Mouse (Mus musculus): ENCODE measurements around the gene Vac14.
"Not testable (repeated sequence)": the region's sequence is repeated elsewhere in the genome, so short reads cannot be mapped to it uniquely, and the experiment has no call there.

Gene Vac14

DNA sequence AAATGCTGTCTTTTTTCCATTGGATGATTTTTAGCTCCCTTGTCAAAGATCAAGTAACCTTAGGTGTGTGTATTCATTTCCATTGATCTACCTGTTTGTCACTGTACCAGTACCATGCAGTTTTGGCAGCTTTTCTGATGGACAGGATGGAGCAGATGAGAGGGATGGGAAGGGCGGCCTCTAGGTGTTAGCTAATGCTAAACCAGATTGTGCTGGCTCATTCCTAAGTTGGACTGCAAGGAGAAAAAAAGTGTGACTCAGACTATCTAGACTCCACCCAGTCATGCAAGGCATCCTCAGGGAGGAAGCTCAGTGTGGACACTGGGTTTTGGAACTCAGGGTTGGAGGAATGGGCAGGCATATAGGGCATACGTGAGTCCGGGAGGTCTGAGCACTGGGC, 30.2 kb downstream of the Vac14 start:
- no peak for DNase-seq (ENCODE audit: low spot score in 2 of 2)

DNA sequence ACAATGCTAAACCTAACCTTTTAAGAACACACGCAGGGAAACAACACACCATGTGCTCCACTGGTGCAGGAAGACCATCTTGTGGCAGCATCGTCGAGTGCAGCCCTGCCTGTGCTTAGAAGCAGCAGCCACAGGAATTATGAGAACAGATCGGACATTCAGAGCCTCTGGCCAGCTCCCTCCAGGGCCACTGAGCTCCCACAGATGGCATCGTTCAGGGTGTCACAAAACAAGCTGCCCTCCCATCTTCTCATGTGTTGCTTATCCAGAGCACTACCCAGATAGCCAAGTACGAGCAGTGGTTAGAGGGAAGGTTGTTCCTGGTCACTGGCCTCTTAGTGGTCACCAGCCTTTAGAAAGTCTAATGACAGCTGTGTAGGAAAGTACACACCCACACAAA, 30.9 kb downstream of the Vac14 start:
- no peak for DNase-seq (ENCODE audit: low spot score in 2 of 2)

DNA sequence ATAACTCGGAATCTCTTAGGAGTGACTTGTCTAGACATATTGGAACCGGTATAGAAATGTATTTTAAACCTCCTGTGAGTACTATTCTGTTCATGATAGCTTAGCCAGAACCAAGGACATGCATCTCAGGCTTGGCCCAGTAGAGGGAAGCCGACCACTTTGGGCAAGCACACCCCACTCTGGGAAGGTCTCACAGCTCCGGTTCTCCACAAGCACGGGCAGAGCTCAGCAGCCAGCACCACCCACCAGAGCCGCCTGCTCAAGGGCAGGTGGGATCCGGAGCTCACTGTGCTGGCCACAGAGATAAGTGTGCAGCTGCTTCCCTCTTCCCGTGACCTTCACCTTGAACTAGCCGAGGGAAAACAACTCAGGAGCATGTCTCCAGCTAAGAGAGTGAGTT, 32.5 kb downstream of the Vac14 start:
- DNase-seq (ENCODE audit: low spot score in 2 of 2): no peak

DNA sequence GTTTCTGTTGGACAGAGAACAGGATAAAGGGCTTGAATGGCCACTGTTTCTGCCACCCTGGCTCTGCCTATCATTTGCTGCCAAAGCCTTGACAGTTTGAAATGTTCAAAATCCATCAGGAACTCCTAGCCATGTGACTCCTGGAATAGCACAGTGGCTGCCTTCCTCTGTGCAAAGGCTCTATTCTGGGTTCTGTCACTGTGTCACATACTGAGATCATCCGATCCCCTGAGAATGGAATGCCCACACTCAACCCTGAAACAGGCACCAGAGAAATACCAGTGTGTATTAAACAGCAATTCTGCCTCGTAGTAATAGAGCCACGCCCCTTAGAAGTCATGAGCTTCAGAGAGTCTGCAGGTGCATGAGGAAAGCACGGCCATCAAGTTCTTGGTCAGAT, 33.5 kb downstream of the Vac14 start:
- no peak for DNase-seq (ENCODE audit: low spot score in 2 of 2)

DNA sequence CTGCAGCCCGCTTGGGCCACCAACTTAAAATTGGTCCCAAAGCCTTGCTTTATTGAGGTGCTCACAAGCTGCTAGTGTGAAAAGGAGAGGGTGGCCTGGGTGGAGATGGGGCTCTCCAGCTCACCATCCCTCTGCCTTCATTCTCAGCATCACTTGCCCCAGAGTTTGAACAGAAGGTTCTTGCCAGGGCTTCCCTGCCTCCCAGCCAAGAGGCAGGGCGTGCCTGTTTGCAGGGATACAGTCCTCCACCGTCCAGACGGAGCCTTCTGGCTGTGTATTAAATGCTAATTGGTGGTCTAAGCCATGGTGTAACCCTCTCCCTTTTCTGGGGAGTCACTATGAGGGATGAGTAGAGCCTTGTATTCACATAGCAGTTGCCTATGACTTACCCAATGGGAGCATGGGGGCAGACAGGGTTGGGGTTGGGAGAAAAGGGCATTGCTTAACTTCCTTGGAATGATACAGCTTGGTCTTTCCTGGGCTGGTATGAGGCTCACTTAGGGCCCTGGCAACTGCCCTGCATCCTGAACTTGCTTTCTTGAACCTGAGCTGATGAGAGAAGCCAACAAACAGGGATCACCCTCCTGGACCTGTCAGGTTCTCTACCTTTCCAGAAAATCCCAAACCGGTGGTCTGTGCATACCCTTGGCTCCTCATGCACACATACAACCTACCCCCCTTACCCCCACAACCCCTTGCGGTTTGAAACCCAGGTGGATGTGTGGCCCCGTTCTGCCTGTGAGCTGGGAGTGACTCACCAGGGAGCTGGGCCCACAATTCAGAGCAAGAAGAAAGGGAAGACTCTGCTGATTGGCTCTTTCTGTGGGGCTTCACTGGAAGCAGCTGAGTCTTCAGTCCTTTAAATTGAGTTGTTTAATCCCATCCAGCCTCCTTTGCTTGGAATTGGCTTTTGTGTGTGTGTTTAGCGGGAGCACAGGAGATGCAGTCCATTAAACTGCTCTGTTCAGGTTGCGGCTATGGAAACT, 36.0 kb downstream of the Vac14 start:
- DNase-seq (ENCODE audit: low spot score in 2 of 2): no peak

DNA sequence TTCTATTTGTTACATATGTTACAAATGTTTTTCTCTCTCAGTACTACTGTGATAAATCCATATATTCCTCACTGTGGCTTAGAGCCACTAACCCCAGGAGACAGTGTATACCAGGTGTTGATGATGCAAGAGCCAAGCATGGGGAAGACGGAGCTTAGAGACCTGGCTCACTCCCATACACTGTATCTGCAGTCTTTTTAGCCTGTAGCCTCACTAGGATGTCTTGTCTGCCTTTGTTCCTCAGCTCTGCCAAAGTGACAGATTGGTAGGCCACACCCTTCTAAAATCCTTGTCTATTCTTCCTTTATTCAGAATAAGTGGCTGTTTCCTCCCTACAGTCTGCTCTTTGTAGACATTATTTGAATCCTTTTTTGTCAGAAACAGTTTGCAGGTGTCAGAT, 37.4 kb downstream of the Vac14 start:
- no peak for DNase-seq (ENCODE audit: low spot score in 2 of 2)

DNA sequence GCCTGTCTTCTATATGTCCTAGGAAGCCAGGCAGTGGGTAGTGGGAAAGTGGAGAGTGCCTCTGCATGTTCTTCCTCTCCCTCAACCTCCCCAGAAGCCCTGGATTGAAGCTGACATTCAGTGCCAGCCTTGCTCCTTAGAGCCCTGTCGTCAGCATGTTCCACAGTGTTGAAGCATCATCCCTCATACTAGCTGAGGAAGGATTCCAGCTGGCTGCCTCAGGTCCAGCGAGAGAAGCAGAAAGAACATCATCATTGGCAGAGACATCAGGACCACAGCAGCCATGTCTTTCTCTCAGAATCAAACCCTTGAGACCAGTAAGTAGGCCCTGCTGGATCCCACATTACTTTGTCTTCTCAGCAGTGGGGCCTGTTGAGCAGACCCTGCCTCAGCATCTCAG, 39.3 kb downstream of the Vac14 start:
- DNase-seq (ENCODE audit: low spot score in 2 of 2): no peak

DNA sequence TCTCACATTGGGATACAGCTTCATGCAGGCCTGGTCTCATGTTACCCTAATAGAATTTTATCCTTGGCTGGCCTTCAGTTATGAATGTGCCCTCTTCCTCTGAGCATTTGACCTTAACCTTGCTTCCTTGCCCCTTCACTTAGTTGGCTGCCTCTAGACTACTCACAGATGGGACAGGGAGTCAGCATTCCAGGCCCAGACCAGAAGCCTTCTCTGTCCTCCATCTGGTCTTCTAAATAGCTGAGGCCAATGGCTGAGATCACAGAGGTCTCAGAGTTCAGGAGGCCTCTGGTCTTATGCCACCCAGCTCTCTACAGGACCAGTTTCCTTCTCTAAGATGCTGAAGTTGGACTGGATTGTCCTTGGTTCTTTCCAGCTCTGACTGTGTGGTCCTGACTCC, 41.7 kb downstream of the Vac14 start:
- no peak for DNase-seq (ENCODE audit: low spot score in 2 of 2)

DNA sequence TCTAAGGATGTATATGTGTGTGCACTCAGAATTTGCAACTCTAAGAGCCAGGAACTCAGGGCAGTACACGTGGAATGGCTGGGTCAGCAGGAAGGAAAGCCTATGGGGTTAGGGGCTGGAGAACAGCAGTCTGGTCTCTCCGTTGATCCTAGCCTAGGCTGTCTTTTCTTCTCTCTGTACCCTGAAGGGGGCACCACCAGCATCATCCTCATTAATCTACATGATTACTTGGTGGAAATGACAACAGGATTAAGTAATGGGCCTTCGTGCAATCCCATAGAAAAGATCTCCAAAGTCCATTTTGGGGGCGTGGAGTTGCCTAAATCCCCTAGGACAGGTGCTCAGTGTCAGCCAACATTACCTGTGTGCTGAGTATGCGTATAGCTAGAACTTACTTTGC, 44.2 kb downstream of the Vac14 start:
- DNase-seq (ENCODE audit: low spot score in 2 of 2): no peak

DNA sequence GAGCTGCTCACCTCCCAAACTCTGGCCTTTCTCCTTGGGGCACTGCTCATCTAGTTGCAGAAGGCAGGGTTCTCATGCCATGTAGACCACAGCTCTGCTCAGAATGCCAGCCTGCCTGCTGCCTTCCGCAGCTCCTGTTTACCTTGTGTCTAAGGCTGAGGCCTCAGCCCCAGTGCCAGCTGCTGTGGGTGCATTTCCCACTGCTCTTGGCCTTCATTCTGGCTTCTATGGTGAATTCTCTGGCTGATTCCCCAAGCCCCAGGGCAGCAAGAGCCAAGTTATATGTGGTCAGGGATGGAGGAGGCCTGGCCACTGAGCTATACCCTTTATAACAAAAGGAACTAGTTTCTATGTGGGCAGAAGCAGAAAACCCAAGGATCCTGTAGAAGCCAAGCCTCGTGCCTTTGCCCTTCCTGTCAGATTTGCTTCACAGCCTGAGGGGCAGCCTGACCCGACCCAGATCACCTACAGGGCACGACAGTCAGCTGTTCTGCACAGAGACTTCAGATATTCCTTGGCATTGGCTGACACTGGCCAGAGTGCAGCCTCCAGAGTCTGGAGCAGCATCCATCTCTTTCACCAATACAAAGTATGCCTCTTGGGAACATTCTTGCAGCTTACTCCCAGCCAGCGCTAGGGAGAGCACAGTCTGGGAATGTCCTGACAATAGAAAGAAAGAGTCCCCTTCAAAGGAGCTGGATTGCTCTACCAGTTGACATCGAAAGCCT, 44.8 kb downstream of the Vac14 start:
- DNase-seq (ENCODE audit: low spot score in 2 of 2): no peak

DNA sequence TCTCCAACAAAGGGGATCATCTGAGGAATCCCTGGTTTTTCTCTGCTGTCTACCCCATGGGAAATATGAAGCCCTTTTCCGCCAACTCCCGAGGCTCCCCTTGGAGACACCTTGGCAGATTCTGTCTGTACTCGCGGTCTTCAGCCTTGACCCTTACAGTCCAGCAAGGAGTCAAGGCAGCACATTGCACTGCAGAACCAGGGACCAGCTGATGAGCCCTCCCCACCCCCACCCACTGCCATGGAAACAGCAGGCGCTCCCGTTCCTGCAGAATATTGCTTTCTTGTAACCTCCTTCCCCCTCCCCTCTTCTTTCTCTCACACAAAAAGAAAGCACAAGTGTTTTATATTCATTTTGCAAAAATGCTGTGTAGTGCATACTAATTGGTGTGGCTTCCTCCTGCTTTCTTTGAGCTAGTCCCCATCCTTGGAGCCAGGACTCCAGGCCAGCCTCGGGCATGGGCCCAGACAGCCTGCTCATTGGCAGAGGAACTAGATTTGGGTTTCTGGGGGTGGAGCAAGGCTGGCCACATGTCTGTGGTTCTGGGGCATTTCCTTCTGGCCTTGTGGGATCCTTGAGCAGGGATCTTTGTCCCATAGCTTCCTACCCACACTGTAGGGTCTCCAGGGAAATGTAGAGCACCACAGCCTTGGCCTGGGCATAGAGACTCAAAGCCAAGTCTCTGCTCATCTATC, 46.0 kb downstream of the Vac14 start:
- peak in 1 of 2 experiments; percentile 61 for DNase-seq (ENCODE audit: low spot score in 2 of 2)

DNA sequence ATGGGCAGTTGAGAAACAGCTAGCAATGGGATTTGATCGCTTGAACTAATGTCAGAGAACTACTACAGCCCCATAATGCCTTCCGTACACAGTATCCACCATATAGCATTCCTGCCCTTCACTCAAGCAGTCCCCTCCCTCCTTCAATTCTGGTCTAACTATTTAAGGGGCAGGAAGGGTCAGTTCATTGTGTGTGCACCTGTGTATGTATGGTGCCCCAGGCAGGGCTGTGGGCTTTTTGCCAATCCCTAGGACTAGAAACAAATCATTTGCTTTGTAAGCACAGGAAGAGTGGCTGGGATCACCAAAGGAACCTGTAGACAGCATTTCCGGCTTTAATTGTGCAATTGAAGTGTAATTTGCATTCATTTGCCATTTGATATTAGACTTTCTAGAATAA, 46.6 kb downstream of the Vac14 start:
- no peak for DNase-seq (ENCODE audit: low spot score in 2 of 2)

DNA sequence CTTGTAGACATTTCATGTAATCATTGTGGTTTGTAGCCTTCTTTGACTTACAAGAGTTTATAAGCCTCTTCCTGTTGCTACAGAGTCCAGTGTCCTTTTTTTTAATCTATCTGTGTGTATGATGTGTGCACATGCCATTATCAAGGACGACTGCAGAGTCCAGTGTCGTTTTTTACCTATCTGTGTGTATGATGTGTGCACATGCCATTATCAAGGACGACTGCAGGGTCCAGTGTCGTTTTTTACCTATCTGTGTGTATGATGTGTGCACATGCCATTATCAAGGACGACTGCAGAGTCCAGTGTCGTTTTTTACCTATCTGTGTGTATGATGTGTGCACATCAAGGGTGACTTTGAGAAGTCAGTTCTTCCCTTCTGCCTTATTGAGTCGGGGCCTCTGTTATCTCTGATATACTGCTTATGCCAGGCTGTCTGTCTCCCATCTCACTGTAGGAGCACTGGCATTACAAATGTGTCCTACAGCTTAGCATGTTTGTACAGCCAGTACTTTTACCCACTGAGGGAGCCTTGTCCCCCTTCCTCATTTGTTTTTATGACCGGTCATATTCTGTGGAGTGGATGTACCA, 49.3 kb downstream of the Vac14 start:
- not testable (repeated sequence) for DNase-seq (ENCODE audit: low spot score in 2 of 2)

DNA sequence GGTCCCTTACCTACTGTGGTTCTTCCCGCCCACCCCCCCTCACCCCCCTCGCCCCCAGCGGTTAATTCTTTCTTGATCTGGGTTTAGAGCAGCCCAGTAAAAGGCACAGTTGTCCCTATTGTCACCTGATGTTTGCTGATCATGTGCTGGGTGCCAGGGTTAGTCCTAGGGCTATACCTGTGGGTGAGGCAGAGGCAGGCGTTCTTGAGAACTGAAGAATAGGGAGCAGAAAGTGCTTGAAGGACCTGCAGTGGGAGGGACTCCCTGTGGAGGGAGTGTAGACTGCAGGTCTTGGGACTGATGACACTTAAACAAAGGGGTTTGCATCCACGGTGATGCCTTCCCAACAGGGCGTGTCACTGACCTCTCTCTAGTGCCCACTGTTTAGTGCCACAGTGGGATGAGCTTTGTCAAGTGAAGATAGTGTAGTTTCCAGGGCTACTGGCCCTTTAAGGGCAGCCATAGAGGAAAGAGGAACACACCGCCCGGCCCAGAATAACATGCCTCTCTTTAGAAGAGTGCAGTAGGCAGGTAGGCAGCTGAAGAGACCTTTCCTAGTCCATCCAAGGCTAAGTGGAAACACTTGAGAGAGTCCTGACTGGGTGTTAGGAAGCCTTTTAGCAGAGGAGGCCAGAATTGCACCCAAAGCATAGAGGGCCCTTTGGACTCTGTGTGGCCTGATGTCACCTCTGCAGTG, 51.7 kb downstream of the Vac14 start:
- DNase-seq (ENCODE audit: low spot score in 2 of 2): no peak

DNA sequence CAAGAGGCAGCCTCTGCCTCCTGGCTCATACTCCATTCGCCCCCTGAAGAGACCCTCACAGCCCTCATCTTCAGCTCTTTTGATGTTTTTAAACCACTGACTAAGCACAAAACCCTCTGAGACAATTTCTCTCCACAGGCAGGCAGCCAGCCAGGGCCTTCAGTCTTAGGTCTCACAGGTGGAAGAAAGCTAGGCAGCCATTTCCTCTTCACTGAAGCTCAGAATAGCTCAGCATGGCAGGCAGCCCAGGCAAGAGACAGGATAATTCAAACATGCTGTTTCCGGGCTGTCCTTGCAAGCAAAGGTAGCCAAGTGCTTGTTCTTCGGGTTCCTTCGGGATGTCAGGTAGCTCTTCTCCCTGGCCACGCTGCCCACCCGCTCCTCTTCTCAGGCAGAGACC, 52.9 kb downstream of the Vac14 start:
- DNase-seq (ENCODE audit: low spot score in 2 of 2): no peak

DNA sequence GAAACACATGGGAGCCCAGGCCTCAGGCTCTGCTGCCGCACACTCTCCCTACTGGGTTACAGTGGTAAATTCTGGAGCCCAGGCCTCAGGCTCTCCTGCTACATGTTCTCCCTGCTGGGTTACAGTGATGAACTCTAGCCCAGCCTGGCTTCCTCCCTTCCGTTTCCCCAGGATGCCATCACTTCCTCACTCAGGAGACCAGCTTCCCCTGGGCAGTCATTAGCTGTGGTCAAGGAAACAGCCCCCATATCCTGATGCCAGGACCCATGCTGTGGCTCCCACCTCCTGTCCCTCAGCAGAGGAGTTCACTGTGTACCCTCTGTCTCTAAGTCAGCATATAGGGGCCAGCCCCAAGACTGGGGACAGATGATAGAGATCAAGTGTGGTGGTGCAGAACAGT, 53.7 kb downstream of the Vac14 start:
- no peak for DNase-seq (ENCODE audit: low spot score in 2 of 2)

DNA sequence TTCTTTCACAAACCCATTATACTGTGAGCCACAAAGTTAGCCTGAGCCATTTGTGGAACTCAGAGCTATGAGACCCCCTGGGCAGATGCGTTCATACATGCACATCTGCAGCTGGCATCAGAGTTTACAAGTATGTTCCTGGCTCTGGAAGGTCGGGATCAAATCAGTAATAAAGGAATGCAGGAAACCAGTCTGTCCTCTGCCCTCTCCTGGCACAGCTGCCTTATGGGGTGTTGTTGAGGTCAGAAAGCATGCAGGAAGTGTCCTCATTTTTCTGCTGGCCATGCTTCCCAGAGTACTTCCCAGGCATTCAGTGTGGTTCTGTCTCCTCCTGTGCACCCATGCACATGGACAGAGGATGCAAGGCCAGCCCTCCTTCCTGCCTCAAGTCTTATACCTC, 54.8 kb downstream of the Vac14 start:
- no peak for DNase-seq (ENCODE audit: low spot score in 2 of 2)

DNA sequence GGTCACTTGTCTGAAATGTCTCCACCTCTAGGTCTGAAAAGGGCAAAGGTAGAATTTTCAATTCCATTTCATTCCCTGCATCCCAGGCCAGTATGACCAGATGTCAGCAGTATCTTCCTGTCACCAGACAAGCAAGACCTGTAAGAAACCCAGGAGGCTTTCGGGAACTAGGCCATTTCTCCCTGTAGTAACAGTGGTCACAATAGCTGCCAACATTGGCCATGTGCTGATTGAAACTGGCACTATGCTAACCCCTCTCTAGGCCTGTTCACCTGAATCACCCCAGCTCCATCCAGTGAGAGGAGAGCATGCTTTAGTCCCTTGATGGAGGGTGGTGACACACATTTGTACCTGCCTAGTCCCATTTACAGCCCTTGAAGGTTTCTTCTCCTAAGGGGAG, 56.2 kb downstream of the Vac14 start:
- DNase-seq (ENCODE audit: low spot score in 2 of 2): no peak

DNA sequence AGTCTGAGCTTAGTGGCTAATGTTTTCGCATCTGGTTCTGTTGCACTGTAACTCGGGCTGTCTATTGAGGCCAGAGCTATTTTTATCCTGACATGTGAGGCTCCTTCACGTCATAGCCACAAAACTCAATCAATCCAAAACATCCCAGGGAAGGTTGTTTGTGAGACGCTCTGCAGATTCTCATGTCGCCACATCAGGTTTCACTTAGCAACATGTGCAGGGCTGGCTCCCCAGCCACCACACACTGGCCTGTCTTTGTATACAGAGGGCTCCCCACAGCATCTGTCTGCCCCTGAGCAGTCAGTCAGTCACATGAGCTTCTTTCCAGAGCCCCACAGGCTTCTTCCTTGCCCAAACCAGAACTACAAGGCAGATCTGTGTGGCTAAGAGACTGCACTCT, 58.3 kb downstream of the Vac14 start:
- no peak for DNase-seq (ENCODE audit: low spot score in 2 of 2)

DNA sequence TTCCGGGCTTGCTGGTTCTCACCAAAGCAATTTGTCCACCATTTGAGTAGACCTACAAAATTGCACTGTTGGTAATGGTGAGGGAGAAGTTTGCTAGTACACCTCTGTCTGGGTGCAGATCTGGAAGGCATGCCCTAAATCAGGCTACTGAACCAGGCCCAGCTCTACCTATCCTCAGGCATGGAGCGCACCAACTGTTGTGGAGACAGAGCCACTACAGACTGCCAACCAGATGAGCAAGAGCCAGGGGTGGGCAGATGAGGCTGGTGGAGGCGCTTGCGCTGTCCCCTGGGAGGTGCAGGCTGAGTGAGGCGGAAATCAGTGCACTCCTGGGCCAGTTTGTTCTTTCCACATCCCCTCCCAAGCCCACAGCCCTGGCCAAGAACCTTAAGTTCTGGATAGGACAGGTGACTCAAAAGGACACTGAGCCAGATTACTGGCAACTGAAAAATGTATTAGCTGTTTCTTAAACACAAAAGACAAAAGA, 58.8 kb downstream of the Vac14 start:
- no peak for DNase-seq (ENCODE audit: low spot score in 2 of 2)

DNA sequence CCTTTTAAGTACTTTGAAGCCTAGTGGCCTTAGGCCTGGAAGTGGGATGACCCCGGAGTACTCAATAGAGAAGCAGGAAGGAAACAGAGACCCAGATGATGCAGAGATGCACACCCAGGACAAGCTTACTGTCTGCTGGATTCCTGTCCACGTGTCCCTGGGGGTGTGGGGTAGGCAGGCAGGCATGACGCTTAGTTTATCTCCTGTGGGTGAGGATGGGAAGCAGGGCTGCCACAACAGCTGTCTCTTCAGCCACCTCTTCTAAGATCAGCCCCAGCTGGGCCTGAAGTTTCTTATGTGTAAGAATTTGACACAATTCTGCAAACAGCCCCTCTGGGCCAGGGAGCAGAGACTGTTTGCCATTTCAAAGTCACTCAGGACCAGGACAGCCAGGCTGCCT, 60.6 kb downstream of the Vac14 start:
- DNase-seq (ENCODE audit: low spot score in 2 of 2): no peak

Measured in urinary bladder, postnatal 36 days (tissue).